Mouse (Mus musculus) bone marrow macrophage, adult 2 months (primary cell): Measurements from ENCODE around the gene Gm1123.

ENCODE experiments used
- CTCF ChIP-seq: IDR thresholded peaks from 2 replicates; pipeline ENCODE4 v1.5.1; 2012; ENCODE audit warnings: low read depth, mild to moderate bottlenecking, low read length, moderate library complexity
- POLR2A ChIP-seq: IDR thresholded peaks from 2 replicates; pipeline ENCODE4 v1.6.1; 2012; ENCODE audit warnings: mild to moderate bottlenecking, low read depth, low read length, borderline replicate concordance

GRCm38 (mm10) chr9:99041994-99042393 lies 6.5 kb upstream of the Gm1123 start:
- no peak for TF ChIP-seq CTCF
- TF ChIP-seq POLR2A = no peak
